Mouse (Mus musculus) heart, adult 10 weeks (tissue): ENCODE data around the gene Gm21708. TPM values are rescaled to one million over a fixed set of nuclear protein-coding genes. Genes with fewer than 3 reads are reported as not detected.

Experiments
- polyA plus RNA-seq: library from polyadenylated mRNA; stranded (reverse); fragments of 350-450 nt; fragmentation: Illumina TruSeq; extraction: RNeasy Lipid Tissue Mini Kit (QIAGEN cat#74804); gene quantifications from one replicate; pipeline ENCODE4 v1.2.3, GENCODE M21; 2014; ENCODE audit warnings: low read depth, low replicate concordance

The Gm21708 gene
- polyA plus RNA-seq: not detected

DNA sequence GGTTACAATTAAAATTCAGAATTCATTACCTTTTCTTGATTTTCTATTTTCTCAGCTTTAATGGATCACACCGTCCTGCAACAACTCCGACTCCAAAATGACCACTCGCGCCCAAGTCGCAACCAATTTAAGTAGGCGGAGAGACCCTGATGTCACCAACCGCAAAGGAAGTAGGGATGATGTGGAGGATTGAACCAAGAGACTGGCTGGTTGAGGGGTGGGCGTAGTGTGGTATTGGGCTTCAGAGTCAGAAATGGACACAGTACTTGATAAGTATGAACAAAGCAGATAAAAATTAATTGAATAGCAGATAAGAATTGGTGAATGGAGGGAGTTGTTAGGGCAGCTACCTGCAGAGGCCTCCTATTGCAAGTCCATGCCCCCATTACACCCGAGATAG is at the start of gene Gm21708, which contains the start of gene Gm21704:
Gm21708 (minus strand) TSS at position 101 of the 400 bp plus-strand sequence.
Gm21704 (minus strand) TSS at position 101 of the 400 bp plus-strand sequence.

Other genes starting within 250 kb of the Gm21708 start
- not detected for gene Gm21677, start 103.7 kb downstream of the Gm21708 start, polyA plus RNA-seq
- not detected for gene Gm21693, start 64.8 kb downstream of the Gm21708 start, polyA plus RNA-seq
- not detected for gene Gm21704, start within 50 bp of the Gm21708 start, polyA plus RNA-seq